Mouse (Mus musculus): Measurements from ENCODE around the gene Itgb2. TPM values are rescaled to one million over a fixed set of nuclear protein-coding genes. Genes with fewer than 3 reads are reported as not detected.

Itgb2 gene
- 0.64 and 0.68 TPM in 2 replicates for polyA plus RNA-seq (2014; fragmentation: Nextera tagmentation; extraction: Ambion mirVana)

DNA sequence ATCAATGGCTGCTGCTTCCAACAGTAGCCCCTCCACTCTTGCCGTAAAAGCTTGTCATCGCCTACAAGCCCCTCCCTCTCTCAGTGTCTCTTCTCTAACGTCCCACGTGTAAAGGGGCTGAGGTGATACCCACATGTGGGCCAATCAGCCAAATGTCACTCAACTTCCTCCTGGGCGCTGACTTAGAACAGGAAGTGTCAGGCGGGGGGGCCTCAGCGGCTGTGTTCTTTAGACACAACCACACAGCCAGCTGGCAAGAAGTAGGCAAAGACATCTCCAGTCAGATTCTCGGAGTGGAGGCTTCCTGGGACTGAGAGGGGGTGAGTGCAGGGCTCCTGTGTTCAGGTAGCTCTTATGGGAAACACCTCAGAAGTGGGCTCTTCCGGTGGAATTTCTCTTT is at the start of gene Itgb2:
Itgb2 (plus strand) TSS at position 113 of the 400 bp plus-strand sequence.
- no peak for ATAC-seq (ENCODE audit: insufficient number of reproducible peaks, low FRiP score, low TSS enrichment, low read depth)
- H3K27ac ChIP-seq (replicated peaks; ENCODE audit: low read depth, low read length): no peak within 1 kb of the TSS
- 62% methylated on average over 9 of the region's 9 CpGs for WGBS

DNA sequence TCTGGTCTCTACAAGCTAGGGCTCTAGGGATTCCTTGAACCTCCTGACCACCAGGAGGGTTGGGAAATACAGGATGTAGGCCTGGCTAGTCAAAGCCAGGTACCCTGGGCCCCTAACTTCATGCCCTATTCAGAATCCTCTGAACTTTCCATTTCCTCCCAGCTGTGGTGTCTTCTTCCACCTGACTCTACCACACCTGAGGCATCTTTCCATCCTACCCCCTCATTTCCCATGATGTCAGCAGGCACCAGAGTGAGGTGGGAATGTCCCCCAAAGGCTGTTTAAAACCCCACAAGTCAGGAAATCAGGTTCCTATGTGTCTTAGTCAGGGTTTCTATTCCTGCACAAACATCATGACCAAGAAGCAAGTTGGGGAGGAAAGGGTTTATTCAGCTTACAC is 48.2 kb upstream of the Itgb2 start:
- Histone ChIP-seq H3K27me3 (ENCODE audit: control insufficient read depth, insufficient read depth, low read length) (no peaks in the 10 kb centered on the region), H3K4me1 (ENCODE audit: control insufficient read depth, insufficient read depth, low read length) (no peaks in the 10 kb centered on the region), H3K9ac (ENCODE audit: low read length) (no peak overlapping the region), H3K4me3 (ENCODE audit: low read depth, low read length) (no peak overlapping the region), H3K4me2 (ENCODE audit: low read depth, severe bottlenecking) (no peak overlapping the region), H3K36me3 (ENCODE audit: control insufficient read depth, insufficient read depth, low read length) (no peaks in the 10 kb centered on the region), H3K9me3 (ENCODE audit: control insufficient read depth, low read length) (no peaks in the 10 kb centered on the region), H3K27ac (replicated peaks; ENCODE audit: low read depth, low read length) (no peak overlapping the region)
- no peak for DNase-seq (ENCODE audit: low spot score)
- ATAC-seq (ENCODE audit: insufficient number of reproducible peaks, low FRiP score, low TSS enrichment, low read depth): no peak

More for the DNA sequence above, at the start of gene Itgb2:
- H3K4me2 ChIP-seq (ENCODE audit: low read depth, severe bottlenecking): no peak within 1 kb of the TSS
- no peak within 1 kb of the TSS; the same call in 1 of the 2 replicates for H3K9ac ChIP-seq (ENCODE audit: low read length)
- no peaks in the 10 kb centered on the region for H3K27me3 ChIP-seq (ENCODE audit: control insufficient read depth, insufficient read depth, low read length)
- no peak for DNase-seq (ENCODE audit: low spot score)
- no peak within 1 kb of the TSS for H3K4me3 ChIP-seq (ENCODE audit: low read depth, low read length)
- H3K9me3 ChIP-seq (ENCODE audit: control insufficient read depth, low read length): no peaks in the 10 kb centered on the region
- no peaks in the 10 kb centered on the region for H3K36me3 ChIP-seq (ENCODE audit: control insufficient read depth, insufficient read depth, low read length)
- H3K4me1 ChIP-seq (ENCODE audit: control insufficient read depth, insufficient read depth, low read length): no peaks in the 10 kb centered on the region

DNA sequence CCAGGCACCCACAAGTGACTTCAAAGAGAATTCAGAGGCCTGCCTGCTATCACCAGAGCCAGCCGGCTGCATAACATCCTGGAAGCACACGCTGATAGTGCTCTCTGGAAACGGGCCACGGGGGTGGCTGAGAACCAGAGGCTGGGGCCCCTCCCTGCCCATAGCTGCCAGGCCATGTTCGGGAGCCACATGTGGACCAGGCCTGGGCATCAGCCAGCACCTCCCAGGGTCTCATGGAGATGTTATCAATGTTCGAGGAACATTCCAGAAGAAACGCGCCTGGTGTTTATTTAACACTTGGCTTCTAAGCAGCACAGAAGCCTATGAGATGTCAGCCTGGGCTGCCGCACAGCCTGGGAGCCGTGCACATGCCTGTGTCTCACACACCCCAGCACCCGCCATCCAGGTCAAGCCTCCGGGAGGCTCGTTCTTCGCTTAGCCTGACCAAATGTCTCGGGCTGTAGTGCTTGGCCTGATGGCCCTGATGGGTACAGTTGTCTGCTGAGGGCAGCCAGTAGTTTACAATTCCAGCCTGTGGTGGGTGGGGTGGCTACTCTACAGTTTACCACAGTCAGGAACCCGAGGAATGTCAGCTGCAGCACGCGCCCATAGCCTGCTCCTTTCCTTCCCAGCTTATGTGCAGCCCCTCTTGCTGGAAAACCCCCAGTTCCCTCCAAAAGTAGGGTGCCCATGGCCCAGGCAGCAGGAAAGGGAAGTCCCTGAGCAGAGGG is 45.7 kb upstream of the Itgb2 start:
- H3K9ac ChIP-seq (ENCODE audit: low read length): no peak overlapping the region
- no peak overlapping the region for H3K4me2 ChIP-seq (ENCODE audit: low read depth, severe bottlenecking)
- DNase-seq (ENCODE audit: low spot score): no peak
- no peaks in the 10 kb centered on the region for H3K4me1 ChIP-seq (ENCODE audit: control insufficient read depth, insufficient read depth, low read length)
- ATAC-seq (ENCODE audit: insufficient number of reproducible peaks, low FRiP score, low TSS enrichment, low read depth): peak; percentile 31; the same call in 1 of the 2 replicates
- no peaks in the 10 kb centered on the region for H3K27me3 ChIP-seq (ENCODE audit: control insufficient read depth, insufficient read depth, low read length)
- no peak overlapping the region for H3K27ac ChIP-seq (replicated peaks; ENCODE audit: low read depth, low read length)
- H3K9me3 ChIP-seq (ENCODE audit: control insufficient read depth, low read length): no peaks in the 10 kb centered on the region
- 36% methylated on average over 18 of the region's 18 CpGs for WGBS
- peaks cover 12% of the 10 kb centered on the region; the same call in 1 of the 2 replicates for H3K36me3 ChIP-seq (ENCODE audit: control insufficient read depth, insufficient read depth, low read length)
- H3K4me3 ChIP-seq (ENCODE audit: low read depth, low read length): no peak overlapping the region

DNA sequence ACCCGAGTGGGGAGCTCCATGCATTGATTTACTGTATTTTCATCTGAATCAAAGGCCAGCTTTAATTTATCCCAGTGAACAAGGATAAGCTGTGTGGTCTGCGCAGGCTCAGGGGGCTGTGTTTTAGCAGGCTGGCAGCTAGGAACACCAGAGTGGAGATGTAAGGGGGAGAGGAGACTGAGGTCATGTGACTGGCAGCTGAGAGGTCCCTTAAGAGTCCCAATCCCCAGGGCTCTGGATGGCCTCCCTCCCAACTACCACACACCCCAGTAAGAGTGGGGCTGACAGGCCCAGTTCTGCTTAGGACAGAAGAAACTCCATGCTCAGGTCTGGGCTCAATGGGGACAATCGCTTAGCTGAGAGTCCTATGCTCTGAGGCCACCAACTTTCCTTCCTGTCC is 44.3 kb upstream of the Itgb2 start:
- Histone ChIP-seq H3K9ac (ENCODE audit: low read length) (no peak overlapping the region), H3K36me3 (ENCODE audit: control insufficient read depth, insufficient read depth, low read length) (peaks cover 16% of the 10 kb centered on the region; the same call in 1 of the 2 replicates), H3K9me3 (ENCODE audit: control insufficient read depth, low read length) (no peaks in the 10 kb centered on the region), H3K4me2 (ENCODE audit: low read depth, severe bottlenecking) (no peak overlapping the region), H3K4me1 (ENCODE audit: control insufficient read depth, insufficient read depth, low read length) (no peaks in the 10 kb centered on the region), H3K27ac (replicated peaks; ENCODE audit: low read depth, low read length) (no peak overlapping the region), H3K4me3 (ENCODE audit: low read depth, low read length) (no peak overlapping the region), H3K27me3 (ENCODE audit: control insufficient read depth, insufficient read depth, low read length) (no peaks in the 10 kb centered on the region)
- WGBS: 65% methylated on average over 3 of the region's 3 CpGs
- no peak for DNase-seq (ENCODE audit: low spot score)
- ATAC-seq (ENCODE audit: insufficient number of reproducible peaks, low FRiP score, low TSS enrichment, low read depth): no peak

- no peaks in the 10 kb centered on the region for H3K4me1 ChIP-seq (ENCODE audit: control insufficient read depth, insufficient read depth, low read length)
- no peak for DNase-seq (ENCODE audit: low spot score)
- no peaks in the 10 kb centered on the region for H3K9me3 ChIP-seq (ENCODE audit: control insufficient read depth, low read length)
- no peak overlapping the region for H3K27ac ChIP-seq (replicated peaks; ENCODE audit: low read depth, low read length)
- no peaks in the 10 kb centered on the region for H3K27me3 ChIP-seq (ENCODE audit: control insufficient read depth, insufficient read depth, low read length)
- no peak overlapping the region; the same call in 1 of the 2 replicates for H3K9ac ChIP-seq (ENCODE audit: low read length)
- no peak overlapping the region for H3K4me3 ChIP-seq (ENCODE audit: low read depth, low read length)
- H3K36me3 ChIP-seq (ENCODE audit: control insufficient read depth, insufficient read depth, low read length): peaks cover 18% of the 10 kb centered on the region; the same call in 1 of the 2 replicates
- H3K4me2 ChIP-seq (ENCODE audit: low read depth, severe bottlenecking): no peak overlapping the region
- WGBS: 93% methylated on average over 7 of the region's 7 CpGs
- no peak for ATAC-seq (ENCODE audit: insufficient number of reproducible peaks, low FRiP score, low TSS enrichment, low read depth)
Measured at GRCm38 (mm10) chr10:77488168-77488567, 41.9 kb upstream of the Itgb2 start.

DNA sequence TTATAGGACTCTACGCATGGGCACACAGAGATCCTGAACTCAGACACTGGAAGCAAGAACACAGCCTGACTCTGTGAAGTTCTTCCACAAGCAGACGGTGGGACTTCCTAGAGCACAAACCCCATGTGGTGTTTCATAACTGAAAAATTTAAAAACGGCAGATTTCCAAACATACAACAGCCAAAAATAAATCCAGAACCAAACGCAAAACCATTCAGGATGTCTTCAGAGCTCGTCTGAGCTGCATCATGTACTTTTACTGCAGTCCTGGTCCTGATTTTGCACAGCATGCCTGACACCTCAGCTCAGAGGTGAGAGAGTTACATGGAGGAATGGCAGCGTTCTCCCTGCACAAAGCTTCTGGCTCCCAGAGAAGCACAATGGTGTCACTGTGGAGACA is 38.5 kb upstream of the Itgb2 start:
- WGBS: 90% methylated on average over 6 of the region's 6 CpGs
- DNase-seq (ENCODE audit: low spot score) (no peak), ATAC-seq (ENCODE audit: insufficient number of reproducible peaks, low FRiP score, low TSS enrichment, low read depth) (no peak)
- Histone ChIP-seq H3K27me3 (ENCODE audit: control insufficient read depth, insufficient read depth, low read length) (no peaks in the 10 kb centered on the region), H3K4me2 (ENCODE audit: low read depth, severe bottlenecking) (no peak overlapping the region), H3K36me3 (ENCODE audit: control insufficient read depth, insufficient read depth, low read length) (peaks cover 25% of the 10 kb centered on the region; the same call in 1 of the 2 replicates), H3K4me3 (ENCODE audit: low read depth, low read length) (no peak overlapping the region), H3K9me3 (ENCODE audit: control insufficient read depth, low read length) (no peaks in the 10 kb centered on the region), H3K27ac (replicated peaks; ENCODE audit: low read depth, low read length) (no peak overlapping the region), H3K9ac (ENCODE audit: low read length) (no peak overlapping the region), H3K4me1 (ENCODE audit: control insufficient read depth, insufficient read depth, low read length) (no peaks in the 10 kb centered on the region)

GRCm38 (mm10) chr10:77492885-77493284 is 37.2 kb upstream of the Itgb2 start:
- ATAC-seq (ENCODE audit: insufficient number of reproducible peaks, low FRiP score, low TSS enrichment, low read depth) (no peak), DNase-seq (ENCODE audit: low spot score) (no peak)
- Histone ChIP-seq H3K27ac (replicated peaks; ENCODE audit: low read depth, low read length) (no peak overlapping the region), H3K27me3 (ENCODE audit: control insufficient read depth, insufficient read depth, low read length) (no peaks in the 10 kb centered on the region), H3K36me3 (ENCODE audit: control insufficient read depth, insufficient read depth, low read length) (peaks cover 23% of the 10 kb centered on the region; the same call in 1 of the 2 replicates), H3K4me3 (ENCODE audit: low read depth, low read length) (no peak overlapping the region), H3K9ac (ENCODE audit: low read length) (no peak overlapping the region), H3K4me2 (ENCODE audit: low read depth, severe bottlenecking) (no peak overlapping the region), H3K9me3 (ENCODE audit: control insufficient read depth, low read length) (no peaks in the 10 kb centered on the region), H3K4me1 (ENCODE audit: control insufficient read depth, insufficient read depth, low read length) (no peaks in the 10 kb centered on the region)
- 100% methylated on average over 3 of the region's 3 CpGs for WGBS

DNA sequence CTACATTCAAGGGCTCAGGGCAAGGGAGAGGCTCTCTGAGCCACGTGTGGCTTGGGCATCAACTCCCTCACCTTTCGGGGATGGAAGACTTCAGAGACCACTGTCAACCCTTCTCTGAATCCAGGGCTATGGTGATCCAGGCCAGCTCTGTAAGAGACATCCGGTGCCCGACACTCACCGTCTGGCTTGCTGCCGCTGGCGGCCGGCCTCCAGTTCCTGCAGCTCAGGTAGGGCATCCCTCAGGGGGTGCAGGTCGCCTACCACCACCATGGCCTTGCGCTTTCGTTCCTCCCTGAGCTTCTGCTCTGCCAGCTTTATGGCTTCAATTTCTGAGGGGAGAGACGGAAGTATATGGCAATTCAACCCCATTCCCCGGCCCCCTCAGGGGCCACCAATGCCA is 32.9 kb upstream of the Itgb2 start:
- H3K4me2 ChIP-seq (ENCODE audit: low read depth, severe bottlenecking): no peak overlapping the region
- H3K9ac ChIP-seq (ENCODE audit: low read length): no peak overlapping the region
- H3K9me3 ChIP-seq (ENCODE audit: control insufficient read depth, low read length): no peaks in the 10 kb centered on the region
- no peak overlapping the region for H3K27ac ChIP-seq (replicated peaks; ENCODE audit: low read depth, low read length)
- no peaks in the 10 kb centered on the region for H3K4me1 ChIP-seq (ENCODE audit: control insufficient read depth, insufficient read depth, low read length)
- DNase-seq (ENCODE audit: low spot score): no peak
- H3K36me3 ChIP-seq (ENCODE audit: control insufficient read depth, insufficient read depth, low read length): peaks cover 15% of the 10 kb centered on the region; the same call in 1 of the 2 replicates
- no peaks in the 10 kb centered on the region for H3K27me3 ChIP-seq (ENCODE audit: control insufficient read depth, insufficient read depth, low read length)
- no peak overlapping the region for H3K4me3 ChIP-seq (ENCODE audit: low read depth, low read length)
- no peak for ATAC-seq (ENCODE audit: insufficient number of reproducible peaks, low FRiP score, low TSS enrichment, low read depth)
- WGBS: 90% methylated on average over 13 of the region's 13 CpGs
